Mouse (Mus musculus): Measurements from ENCODE around the gene Rplp0. TPM values are rescaled to one million over a fixed set of nuclear protein-coding genes. Genes with fewer than 3 reads are reported as not detected.
A peak's percentile ranks its signal among the peaks of the same experiment; 100 is the strongest.

The Rplp0 gene
- total RNA-seq, 2 experiments from 2014 or later = 645 to 715 TPM

DNA sequence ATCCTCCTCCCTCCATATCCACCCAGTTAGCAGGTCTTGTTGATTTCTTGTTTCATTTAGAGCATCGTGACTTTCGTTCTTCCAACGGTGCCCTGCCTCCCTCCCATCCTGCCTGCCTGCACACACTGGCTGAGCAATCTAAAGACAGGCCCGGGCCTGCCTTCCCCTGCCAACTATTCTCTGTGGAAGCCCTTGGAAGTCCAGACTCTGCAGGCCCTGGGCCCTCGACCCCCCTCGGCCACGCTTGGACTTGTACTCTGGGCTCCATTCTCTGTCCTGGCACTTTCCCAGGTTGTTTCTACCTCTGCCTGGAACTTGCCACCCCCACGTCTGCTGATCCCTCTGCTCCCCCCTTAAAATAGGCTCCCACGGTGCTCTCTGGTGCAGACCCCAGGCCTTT, 33.3 kb upstream of the Rplp0 start:
- no peak for DNase-seq
- intact Hi-C loops (cut with DNase I) = no loop called here

DNA sequence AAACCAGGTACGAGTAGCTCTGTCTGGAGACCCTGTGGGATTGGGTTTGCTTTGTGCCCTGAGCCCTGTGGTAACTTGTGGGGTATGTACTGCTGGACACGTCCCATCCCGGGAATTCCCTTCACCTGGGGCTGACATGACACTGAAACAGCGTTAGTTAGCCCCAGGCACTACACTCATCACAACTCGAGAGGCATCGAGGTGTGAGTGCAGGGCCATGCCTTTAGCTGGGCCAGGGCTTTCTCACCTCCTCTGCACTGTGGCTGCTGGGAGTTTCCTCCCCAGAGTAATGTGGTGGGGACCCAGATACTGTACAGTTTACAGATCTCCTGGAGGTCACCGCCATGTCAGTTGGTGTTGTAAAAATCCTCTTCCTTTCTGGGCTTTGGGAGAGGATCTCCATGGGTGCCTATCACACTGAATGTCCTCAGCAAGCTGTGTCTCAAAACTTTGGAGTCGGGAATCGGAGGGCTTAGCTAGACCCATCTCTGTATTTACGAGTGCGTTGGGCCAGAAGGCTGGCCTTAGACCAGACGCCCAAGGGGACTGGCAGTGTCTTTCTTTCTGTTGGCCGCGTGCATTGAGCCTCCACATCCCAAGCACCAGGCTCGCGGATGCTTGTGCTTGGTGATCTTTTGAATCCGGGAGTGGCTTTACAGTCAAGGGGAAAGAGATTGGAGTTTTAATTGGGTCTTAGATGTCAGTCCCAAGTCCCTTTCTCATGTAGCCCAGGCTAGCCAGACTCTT, 32.6 kb upstream of the Rplp0 start:
- intact Hi-C loops (cut with DNase I) = no loop called here
- DNase-seq = no peak

DNA sequence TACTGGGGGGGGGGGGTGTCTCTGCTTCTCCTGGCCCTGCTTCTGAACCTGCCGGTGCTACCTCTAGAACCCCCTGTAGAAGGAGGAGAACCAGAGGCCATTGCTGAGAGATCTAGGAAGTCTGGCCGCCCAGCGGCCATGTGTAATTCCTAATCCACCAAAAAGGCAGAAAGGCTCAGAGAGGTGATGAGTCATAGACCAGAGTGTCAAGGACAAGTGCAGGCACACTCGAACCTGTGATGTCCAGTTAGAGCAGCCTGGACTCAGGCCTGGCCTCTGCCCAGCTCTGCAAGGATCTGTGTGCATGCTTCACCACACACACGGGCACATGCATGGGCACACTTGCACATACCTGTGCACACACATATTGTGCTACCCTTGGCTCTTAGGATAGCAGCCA, 31.1 kb upstream of the Rplp0 start:
- intact Hi-C loops (cut with DNase I) = no loop called here
- no peak for DNase-seq

DNA sequence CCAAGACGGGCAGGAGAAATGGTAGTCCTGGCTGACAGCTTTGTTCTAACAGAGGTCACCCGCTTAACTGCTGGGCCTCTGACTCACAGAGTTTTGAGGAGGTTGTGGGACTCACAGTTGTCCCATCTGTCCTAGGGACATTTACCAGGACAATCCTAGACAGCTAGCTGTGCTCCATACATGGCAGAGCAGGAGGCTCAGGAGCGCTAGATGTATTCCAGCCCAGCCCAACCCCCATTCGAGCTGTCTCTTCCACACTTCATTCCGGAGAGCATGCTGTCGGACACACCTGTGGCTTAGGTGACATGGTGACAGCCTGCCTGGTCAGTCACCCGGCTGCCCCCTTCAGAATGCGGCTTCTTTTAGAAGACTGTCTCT, 29.9 kb upstream of the Rplp0 start:
- intact Hi-C loops (cut with DNase I) = no loop called here
- no peak for DNase-seq

DNA sequence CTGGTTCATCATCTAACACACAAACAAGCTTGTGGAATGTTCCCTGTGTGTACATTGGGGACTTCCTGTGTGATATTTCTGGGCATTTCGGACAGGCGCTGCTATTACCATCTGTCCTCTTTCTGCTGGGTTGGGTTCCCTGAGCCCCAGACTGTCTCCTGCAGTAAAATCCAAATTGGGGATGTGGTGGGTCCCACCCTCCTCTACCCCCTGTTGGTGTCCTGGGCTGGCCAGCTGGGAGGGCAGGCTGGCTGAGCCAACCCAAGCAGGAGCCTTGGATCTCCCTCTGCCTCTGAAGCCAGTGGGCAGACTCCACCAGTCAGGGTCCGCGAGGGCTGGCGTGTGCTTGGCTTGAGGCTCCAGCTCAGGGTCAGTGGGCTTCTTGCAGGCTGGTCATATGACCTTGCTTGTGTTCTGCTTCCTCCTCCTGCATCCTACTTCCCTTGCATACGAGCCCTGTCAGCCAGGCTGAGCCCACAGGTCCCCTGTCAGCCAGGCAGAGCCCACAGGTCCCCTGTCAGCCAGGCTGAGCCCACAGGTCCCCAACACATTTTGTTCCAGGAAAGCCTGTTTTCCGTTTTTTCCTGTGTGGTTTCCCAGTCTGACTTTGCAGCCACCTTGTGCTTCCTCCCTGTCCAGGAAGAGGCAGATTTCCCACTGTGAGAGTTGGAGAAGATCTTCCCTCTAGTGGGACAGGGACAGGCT, 29.4 kb upstream of the Rplp0 start:
- intact Hi-C loops (cut with DNase I) = no loop called here
- DNase-seq = no peak

DNA sequence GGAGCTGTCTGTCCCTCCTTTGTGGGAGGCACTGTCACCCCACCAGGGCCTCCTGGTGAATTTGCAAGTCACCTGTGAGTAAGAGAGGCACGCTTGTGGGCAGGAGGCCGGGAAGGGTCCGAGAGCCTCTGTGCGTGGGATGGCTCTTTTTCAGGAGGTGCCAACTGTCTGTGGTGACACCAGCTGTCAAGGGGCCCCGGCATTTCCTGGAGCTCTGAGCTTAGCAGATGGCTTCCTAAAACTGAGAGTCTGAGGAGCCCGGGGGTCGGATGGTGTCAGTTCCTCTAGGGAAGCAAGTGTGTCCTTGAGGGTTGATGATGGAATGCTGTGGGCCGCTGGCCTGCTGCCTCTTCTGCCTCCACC, 28.8 kb upstream of the Rplp0 start:
- intact Hi-C loops (cut with DNase I) = no loop called here
- no peak for DNase-seq

DNA sequence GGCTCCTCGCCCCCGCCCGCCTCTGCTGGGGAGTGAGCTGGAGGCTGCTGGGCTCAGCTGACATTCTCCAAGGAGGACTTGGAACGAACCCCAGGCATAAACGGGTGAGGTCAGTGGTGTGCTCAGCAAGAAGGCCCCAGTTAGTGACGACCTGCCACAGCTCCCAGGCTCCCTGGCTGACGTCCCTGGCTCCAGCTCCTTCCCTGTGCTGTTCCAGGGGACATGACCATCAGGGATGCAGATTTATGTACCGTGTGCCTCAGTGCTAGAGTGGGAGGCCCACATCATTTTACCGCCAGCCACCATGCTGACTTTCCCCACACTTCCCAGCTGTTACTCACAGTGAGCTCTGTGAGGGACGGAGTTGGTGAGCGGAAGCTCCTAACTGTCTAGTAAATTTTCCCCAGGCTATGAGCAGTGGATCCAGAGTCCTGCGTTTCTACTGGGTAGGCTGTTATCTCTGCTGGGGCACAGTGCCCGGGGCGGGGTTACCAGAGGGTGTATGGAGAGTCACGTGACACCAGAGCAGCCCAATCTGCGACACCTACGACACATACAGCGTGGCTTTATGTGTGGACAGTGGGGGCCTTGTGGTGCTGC, 27.5 kb upstream of the Rplp0 start:
- DNase-seq = peak; percentile 85 to 87
- intact Hi-C loops (cut with DNase I) = no loop called here

DNA sequence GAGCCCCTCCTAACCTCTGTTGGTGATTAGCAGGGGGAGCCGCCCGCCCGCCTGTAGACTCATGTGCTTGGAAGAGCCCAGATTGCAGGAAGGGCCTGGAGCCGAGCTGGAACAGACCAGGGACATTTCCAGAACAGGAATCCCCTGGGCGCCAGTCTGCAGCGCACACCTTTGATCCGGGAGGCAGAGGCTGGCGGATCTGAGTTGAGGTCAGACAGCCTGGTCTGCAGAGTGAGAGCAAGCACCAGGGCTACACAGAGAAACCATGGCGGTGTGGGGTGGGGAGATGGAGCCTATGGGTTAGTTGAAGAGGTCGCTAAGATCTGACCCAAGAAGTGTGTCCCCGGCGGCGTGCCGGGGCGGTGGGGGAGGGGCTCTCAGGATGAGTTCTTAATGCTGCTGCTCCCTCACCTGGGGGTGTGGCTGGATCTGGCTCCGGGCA, 25.0 kb upstream of the Rplp0 start:
- DNase-seq = peak; percentile 60 to 69
- intact Hi-C loops (cut with DNase I) = no loop called here

DNA sequence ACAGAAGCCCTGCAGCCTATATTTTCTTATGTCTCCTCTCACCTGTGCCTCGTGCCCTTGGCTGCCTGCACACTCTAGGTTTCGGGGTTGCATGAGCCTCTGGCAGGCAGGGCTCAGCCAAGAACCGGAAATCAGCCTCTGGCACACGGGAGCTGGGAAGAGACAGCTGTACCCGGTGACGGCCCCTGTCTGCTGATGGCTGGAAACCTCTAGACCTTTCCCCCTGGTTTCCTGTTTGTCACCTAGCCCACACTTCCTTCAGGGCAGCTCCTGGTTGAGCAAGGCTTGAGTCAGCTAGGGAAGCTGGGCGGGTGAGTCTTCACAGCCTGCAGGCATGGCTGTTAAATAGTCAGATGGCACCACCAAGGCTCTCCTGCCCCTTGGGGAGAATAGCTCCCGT, 24.4 kb upstream of the Rplp0 start:
- intact Hi-C loops (cut with DNase I) = no loop called here
- no peak for DNase-seq

DNA sequence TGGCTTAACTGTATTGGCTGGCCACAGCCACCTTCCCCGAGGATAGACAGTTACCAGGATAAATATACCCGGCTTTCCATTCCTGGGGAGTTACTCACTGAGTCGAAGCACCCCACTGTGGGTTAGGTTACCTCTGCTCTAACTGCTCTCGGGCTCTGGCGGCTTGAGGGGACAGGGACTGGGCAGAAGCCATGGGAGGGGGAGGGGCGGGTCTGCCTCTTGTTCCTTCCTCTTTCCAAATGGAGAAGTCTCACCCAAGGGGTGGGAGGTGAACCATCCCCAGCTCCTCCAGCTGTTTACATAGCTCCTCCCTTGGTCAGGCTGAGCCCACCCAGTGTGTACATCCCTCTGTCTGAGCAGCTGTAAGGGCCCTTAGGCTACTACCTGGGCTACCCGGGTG, 23.6 kb upstream of the Rplp0 start:
- DNase-seq = no peak
- intact Hi-C loops (cut with DNase I) = no loop called here

DNA sequence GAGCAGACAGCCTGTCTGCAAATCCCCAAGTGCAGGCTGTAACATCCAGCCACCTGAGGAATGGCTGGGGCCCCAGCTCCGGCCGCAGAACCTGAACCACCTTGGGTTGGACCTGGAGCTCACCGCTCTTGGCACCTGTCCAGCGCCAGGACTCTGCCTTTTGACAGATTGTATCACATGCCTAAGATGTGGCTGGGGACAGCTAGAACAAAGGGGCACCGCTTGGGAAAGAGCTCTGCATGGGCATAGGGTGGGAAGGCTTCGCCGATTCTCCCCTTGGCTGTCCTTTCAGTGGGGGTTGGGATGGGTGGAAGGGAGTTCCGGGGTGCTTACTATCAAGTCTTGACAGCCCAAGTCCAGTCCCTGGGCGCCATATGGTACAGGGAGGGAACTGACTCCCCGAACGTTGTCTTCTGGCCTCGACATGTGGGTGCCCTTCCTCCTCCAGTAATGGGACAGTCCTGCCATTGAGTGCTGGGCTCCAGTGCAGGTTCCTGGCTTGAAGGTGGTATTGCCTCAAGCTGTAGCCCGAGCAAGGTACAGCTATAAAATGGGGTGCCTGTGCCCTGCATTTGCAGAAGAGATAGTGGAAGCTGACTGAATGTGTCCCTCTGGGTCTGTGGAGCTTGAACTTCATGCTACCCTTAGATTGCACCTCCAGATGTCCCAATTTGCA, 21.1 kb upstream of the Rplp0 start:
- DNase-seq = no peak
- intact Hi-C loops (cut with DNase I) = loop anchor here (1.0 to 2.0 kb wide), 3 partner anchors 14 to 32 kb away; partner anchors contain the start of genes Pxn and Rplp0

DNA sequence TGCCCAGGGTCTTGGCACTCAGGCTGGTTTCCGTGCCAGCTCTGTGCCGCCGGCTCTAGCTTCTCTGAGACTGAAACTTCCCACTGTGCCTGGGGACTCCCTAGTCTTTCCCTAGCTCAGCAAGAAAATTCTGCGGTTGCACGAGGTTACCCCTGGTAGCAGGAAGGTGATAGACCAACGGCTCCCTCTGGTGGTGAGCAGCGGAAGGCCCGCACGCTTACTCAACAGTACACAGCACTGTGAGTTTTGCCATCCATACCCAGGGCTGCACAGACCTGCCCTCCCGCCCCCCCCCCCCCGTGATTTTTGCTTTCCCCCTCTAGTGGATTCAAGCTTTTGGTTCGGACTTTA, 20.6 kb upstream of the Rplp0 start:
- DNase-seq = peak; percentile 93 to 96
- intact Hi-C loops (cut with DNase I) = loop anchor here (1.0 to 2.0 kb wide), 3 partner anchors 14 to 32 kb away; partner anchors contain the start of genes Pxn and Rplp0

DNA sequence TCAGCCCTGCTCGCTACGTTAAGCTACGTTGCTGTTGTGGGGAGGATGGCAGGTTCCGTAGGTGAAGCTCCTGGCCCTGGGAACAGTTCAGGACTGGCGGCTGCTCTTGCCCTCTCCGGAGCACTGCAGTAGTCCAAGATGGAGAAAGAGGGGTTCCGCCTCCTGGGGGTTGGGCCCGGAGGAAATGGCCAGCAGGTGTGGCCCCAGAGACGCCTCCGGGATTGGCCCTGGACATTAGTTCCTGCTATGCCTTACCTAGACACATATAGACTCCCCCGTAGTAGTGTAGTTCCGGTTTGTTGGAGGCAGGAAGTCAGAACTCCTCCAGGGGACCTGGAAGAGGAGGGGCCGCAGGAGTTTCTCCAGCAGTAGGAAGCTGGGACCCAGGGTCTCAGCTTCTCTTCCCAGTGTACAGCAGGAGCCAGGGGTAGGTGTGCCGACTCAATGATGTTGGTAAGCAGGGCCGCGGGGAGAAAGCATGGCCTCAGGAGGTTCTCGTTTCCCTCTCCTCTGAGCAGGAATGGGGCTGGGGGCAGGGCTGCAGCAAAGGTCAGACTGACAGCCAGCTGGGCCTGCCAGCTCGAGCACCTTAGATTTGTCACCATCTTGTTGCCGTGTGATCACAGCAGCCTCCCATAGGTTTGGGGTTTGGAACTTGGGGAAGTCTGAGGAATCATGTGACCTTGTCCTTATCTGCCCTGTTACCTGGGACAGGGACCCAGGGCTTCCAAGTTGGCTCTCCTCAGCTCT, 16.5 kb upstream of the Rplp0 start:
- intact Hi-C loops (cut with DNase I) = no loop called here
- DNase-seq = no peak

DNA sequence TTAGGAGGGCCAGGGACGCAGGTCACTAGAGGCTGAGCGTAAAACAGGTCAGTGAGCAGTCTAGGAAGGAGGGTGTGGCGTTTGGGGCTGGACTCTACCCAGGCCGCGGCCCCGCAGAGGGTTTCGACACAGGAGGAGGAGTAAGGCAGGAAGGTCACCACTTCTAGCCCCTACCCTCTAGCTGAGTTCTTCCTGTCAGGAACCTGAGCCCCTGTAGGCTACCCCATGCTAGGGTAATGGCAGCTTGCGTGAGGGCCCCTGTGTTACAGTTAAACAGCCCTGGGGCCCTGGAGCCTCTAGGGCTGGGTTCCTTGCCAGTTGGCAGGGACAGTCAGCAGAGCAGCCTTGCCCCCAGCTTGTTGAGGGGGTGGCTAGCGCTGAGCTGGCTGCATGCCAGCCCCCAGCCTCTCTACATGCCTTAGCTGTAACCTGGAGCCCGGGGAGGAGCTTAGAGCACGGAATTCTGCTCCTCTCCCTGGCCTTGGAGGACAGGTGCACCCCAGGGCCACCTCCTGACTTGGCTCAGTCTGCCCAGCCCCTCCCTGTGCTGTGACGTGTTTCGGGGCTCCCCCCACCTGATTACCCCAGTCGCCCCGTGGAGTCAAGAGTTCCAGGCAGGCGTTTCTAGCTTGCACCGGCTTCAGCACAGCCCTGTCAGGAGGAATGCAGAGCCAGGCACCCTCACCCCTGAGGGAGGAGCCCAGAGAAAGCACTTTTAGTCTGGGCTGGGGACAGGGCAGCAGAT, 15.6 kb upstream of the Rplp0 start:
- DNase-seq = peak; percentile 64 to 72
- intact Hi-C loops (cut with DNase I) = no loop called here

DNA sequence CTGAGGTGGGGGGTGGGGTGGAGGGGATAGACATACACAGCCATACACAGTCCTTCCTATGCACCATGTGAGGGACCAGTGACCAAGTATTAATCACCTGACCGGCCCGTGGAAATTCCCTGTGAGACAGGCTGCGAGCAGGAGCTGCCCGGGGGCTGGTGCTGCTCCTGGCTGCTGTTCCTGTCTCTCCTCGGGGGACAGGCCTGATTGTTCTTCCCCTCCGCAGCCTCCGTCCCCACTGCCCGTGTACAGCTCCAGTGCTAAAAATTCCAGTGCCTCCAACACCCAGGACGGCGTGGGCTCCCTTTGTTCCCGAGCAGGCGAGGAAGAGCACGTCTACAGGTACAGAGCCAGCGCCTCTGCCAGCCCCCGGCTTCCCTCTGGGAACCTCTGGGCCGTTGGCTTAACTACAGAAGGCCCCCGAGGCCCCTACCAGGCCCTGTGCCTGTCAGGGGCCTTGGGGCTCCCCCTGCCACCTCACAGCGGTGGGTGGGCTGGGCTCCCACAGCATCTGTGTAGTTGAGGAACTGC, 14.5 kb upstream of the Rplp0 start:
- intact Hi-C loops (cut with DNase I) = no loop called here
- no peak for DNase-seq

DNA sequence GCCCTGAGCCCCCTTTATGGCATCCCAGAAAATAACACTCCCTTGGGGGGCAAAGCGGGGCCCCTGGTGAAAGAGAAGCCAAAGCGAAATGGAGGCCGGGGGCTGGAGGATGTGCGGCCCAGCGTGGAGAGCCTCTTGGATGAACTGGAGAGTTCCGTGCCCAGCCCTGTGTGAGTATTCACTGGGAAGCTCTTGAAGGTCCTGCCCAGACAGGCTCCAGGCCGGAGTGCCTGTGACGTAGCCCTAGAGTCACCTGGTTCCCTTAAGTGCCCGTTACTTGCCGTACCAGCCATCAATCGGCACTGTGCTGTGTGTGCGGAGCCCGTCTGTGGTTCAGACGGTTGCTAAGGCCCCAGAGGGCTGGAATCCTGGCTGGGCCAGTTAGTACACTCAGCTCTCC, 13.6 kb upstream of the Rplp0 start:
- no peak for DNase-seq
- intact Hi-C loops (cut with DNase I) = no loop called here

DNA sequence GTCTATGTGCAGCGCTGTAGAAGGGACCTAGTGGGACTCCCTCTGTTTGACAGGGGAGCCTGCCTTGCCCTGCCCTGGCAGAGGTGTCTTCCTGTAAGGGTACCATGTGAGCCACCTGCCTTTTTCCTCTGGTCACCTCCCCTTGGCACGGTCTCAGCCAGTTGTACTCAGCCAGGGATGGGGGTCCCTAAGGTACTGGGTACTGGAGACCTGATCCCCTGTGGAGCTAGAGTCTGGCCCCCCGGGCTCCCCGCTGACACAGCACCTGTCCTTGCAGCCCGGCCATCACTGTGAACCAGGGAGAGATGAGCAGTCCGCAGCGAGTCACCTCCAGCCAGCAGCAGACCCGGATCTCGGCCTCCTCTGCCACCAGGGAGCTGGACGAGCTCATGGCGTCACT, 12.7 kb upstream of the Rplp0 start:
- DNase-seq = no peak
- intact Hi-C loops (cut with DNase I) = no loop called here

DNA sequence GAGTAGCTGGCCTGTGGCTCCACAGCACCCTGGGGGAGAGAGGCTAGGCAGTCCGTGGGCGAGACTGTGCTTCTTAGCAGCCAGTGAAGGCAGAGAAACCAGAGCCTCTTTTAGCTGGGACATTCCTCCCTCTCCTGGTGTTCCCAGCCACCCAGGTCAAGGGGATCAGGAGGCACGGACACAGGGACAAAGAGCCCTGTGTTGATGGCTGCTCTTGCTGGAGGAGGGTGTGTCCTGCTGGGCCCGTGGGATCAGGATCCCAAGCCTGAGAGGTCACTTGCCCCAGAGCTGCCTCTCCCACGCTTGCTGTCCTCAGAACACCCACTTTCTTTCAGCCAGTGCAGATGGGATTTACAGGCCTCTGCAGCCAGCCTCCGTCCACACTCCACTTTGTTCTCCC, 12.3 kb upstream of the Rplp0 start:
- no peak for DNase-seq

DNA sequence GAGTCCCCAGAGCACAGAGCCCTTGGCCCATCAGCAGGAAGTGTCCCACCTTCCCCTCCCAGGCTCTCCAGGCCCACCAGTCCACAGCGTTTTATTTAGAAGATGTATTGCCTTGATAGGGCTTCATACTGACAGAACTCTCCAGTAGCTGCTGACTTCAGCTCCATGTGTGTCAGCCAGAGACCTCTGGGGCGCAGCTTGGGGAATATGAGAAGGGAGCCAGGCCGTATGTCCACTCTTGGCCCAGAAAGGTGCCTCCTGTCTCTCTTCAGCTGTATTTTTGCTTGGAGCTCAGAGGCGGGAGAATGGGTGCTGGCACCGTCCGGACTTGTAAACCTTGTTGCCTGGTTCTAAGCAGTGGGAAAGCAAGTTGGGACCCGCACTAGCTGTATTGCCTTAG, 11.8 kb upstream of the Rplp0 start:
- no peak for DNase-seq
- intact Hi-C loops (cut with DNase I) = no loop called here

More for the DNA sequence above, 12.3 kb upstream of the Rplp0 start:
- intact Hi-C loops (cut with DNase I) = no loop called here
